7 mouse cellular contexts compared by ENCODE assay signal in the genomic region with DNA sequence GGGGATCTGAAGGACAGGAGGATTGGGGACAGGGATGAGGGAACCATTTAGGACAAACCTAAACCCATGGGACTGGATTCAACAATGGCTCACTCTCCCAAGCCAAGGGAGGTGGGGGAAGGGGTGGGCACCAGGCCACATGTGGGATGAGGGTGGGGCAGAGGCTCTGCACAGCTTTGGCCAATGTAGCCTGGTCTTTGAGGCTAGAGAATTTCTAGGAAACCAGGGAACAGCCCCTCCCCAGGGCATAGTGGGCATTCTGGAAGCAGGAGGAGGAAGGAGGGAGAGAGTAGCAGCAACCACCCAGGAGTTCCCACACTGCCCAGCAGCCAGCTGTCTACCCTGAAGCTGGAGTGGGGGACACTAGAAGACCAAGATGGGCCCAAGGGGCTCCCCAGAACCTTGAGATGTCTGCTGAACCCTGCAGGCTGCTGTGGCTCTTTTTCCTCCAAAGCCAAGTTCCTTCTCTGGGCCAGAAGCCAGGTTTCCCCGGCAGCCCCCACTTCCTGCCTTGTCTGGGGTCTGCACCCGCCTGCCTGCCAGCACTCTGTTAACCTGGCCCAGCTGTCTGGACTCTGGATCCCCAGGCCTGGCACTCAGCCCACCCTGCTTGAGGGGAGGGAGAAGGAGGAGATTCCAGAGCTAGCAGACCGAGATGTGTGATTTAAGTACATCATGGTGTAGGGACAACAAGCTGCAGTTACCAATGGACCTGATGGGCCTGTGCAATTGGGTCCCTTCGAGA. TPM values are rescaled to one million over a fixed set of nuclear protein-coding genes. Genes with fewer than 3 reads are reported as not detected.
DNase-seq lines count a peak whose midpoint lies in the region; ATAC-seq and TF ChIP-seq lines count a peak whose summit lies in the region.

No protein-coding gene starts in this region.

- no peak overlapping the region for H3K27ac ChIP-seq in gastrocnemius, adult 2 months
- H3K27ac ChIP-seq in hindbrain, embryonic 14.5 days: peak overlapping the region; percentile 77

- WGBS in hindbrain, embryonic 14.5 days: 32% methylated on average over 4 of the region's 4 CpGs

- ATAC-seq in hindbrain, embryonic 14.5 days (ENCODE audit: low FRiP score): peak; percentile 82
- no peak for ATAC-seq in granulocyte monocyte progenitor cell, adult 5-6 weeks (replicated peaks; ENCODE audit: poor library complexity, severe bottlenecking)

- DNase-seq in MN1 (ENCODE audit: low spot score) (peak; percentile 88), adipocyte (ENCODE audit: low spot score) (peak; percentile 61), liver (peak; percentile 71)
- DNase-seq in gastrocnemius, adult 2 months: peak; percentile 65
- peak; percentile 85 for DNase-seq in hindbrain, embryonic 14.5 days (ENCODE audit: low spot score)
- peak; percentile 68 for DNase-seq in ovary, adult 18-20 months (ENCODE audit: low spot score)

- no peaks in the 10 kb centered on the region for H3K9me3 ChIP-seq in hindbrain, embryonic 14.5 days (ENCODE audit: control insufficient read depth, low read length)

- no peak overlapping the region for H3K4me3 ChIP-seq in gastrocnemius, adult 2 months
- H3K4me3 ChIP-seq in hindbrain, embryonic 14.5 days (replicated peaks; ENCODE audit: low read length): no peak overlapping the region

- peaks cover 64% of the 10 kb centered on the region for H3K36me3 ChIP-seq in hindbrain, embryonic 14.5 days (replicated peaks; ENCODE audit: control insufficient read depth, insufficient read depth)

- peaks cover 26% of the 10 kb centered on the region for H3K4me1 ChIP-seq in hindbrain, embryonic 14.5 days (replicated peaks; ENCODE audit: control insufficient read depth, insufficient read depth, low read length)

- H3K27me3 ChIP-seq in hindbrain, embryonic 14.5 days (ENCODE audit: control insufficient read depth, insufficient read depth, low read length): no peaks in the 10 kb centered on the region

- H3K4me2 ChIP-seq in hindbrain, embryonic 14.5 days (replicated peaks): no peak overlapping the region; the same call in 1 of the 2 replicates

- intact Hi-C loops in gastrocnemius, adult 2 months (cut with DNase I): no loop called here

- H3K9ac ChIP-seq in hindbrain, embryonic 14.5 days: no peak overlapping the region

- no peak for TF ChIP-seq CTCF in gastrocnemius, adult 2 months (IDR thresholded peaks at IDR 0.05)

RNA-seq across cellular contexts. Expression of a gene that starts 35.5 kb away (rescaled TPM):
- under 1 TPM; 0.46 to 0.53 TPM for total RNA-seq in gastrocnemius, adult 2 months (2021)
- polyA plus RNA-seq in hindbrain, embryonic 14.5 days (2014; fragmentation: Nextera tagmentation; extraction: Ambion mirVana): 0.85 and 1.1 TPM in 2 replicates
- 0.34 and 2.0 TPM in 2 replicates for total RNA-seq in granulocyte monocyte progenitor cell, adult 5-6 weeks (2014; fragmentation: Nextera tagmentation)
- total RNA-seq in granulocyte monocyte progenitor cell, adult 5-6 weeks (2017): 0.05 and 0.30 TPM in 2 replicates

RNA-seq across cellular contexts. Expression of a gene that starts 45.7 kb away (rescaled TPM):
- total RNA-seq in gastrocnemius, adult 2 months (2021): 1 to 10 TPM; 1.2 to 3.0 TPM
- 18.6 and 22.8 TPM in 2 replicates for polyA plus RNA-seq in hindbrain, embryonic 14.5 days (2014; fragmentation: Nextera tagmentation; extraction: Ambion mirVana)
- not detected in 2 replicates for total RNA-seq in granulocyte monocyte progenitor cell, adult 5-6 weeks (2014; fragmentation: Nextera tagmentation)
- not detected in 2 replicates for total RNA-seq in granulocyte monocyte progenitor cell, adult 5-6 weeks (2017)

RNA-seq across cellular contexts. Expression of a gene that starts 57.7 kb away (rescaled TPM):
- not detected for total RNA-seq in gastrocnemius, adult 2 months (2021)
- 0.33 and 1.3 TPM in 2 replicates for polyA plus RNA-seq in hindbrain, embryonic 14.5 days (2014; fragmentation: Nextera tagmentation; extraction: Ambion mirVana)
- not detected in 2 replicates for total RNA-seq in granulocyte monocyte progenitor cell, adult 5-6 weeks (2014; fragmentation: Nextera tagmentation)
- total RNA-seq in granulocyte monocyte progenitor cell, adult 5-6 weeks (2017): not detected in 2 replicates
